Mouse (Mus musculus) mesoderm, embryonic 11.5 days (tissue): ENCODE data around the gene Acss3.
A peak's percentile ranks its signal among the peaks of the same experiment; 100 is the strongest.

Experiments
- DNase-seq: peaks from one replicate; pipeline ENCODE4 v3.0.0-alpha.2; 2012; ENCODE audit warnings: low read depth, low spot score

Gene Acss3

DNA sequence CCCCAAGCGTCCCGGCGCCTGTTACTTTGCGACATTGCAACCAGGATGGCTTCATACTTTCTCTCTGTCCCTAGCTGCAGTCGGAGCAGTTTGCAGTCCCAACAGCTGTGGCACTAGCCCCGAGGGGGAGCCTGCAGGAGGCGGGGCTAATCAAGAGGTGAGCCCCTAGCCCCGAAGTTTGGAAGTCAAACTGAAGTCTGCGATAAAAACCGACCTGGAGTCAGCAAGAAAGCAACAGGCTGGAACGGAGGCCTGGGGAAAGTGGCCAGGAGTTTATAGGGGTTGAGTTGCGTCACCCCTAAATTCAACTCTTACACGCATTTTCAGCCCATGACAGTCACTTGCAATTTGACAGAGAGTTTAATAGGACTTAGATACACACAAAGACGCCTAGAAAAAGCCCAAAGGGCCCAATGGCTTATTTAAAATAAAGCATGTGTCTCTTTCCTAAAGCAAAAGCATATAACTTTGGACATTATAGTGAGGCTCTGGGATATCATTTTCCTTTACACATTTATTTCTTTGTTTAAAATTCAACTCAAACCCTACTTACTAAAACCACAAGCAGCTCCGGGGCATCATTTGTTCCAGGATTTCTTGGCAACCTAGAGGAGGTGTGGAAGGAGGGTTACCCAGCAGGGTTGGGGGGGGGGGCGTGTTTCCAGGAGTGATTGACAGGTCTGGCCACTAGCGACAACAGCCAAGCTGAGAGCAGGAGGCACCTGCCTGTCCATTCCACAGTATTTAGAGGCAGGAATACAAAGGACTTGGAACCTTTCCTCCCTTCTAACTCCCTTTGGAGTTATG lies at the start of gene Acss3:
Gene Acss3, minus strand, starts transcription at position 140 of the 807 bp plus-strand sequence.
- DNase-seq: peak; percentile 85

GRCm38 (mm10) chr10:107172003-107172689 lies 48.7 kb upstream of the Acss3 start:
- no peak for DNase-seq

- no peak for DNase-seq
Observed at GRCm38 (mm10) chr10:107166486-107166885, 43.0 kb upstream of the Acss3 start.

- DNase-seq: no peak
Observed at GRCm38 (mm10) chr10:107148759-107149158, 25.3 kb upstream of the Acss3 start.

- no peak for DNase-seq
Observed at GRCm38 (mm10) chr10:107144016-107144415, 20.5 kb upstream of the Acss3 start.

DNA sequence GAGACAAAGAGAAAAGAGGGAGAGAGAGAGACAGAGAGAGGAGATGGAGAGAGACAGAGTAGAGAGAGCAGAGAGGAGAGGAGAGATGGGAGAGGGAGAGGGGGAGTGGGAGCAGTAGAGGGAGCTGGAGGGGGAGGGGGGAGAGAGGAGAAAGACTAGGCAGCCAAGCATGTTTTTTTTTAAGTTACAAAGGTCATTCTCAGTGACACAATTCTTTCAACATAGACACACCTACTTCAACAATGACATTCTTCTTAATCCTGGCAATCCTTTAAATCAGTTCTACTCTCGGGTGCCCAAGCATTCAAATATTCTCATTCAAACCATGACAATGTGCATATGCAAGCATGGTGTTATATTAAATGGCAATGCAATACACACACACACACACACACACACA lies 19.4 kb upstream of the Acss3 start:
- no peak for DNase-seq

- no peak for DNase-seq
Observed at GRCm38 (mm10) chr10:107122744-107123528, 532 bp downstream of the Acss3 start.

GRCm38 (mm10) chr10:107121301-107121700 lies 2.2 kb downstream of the Acss3 start:
- no peak for DNase-seq

DNA sequence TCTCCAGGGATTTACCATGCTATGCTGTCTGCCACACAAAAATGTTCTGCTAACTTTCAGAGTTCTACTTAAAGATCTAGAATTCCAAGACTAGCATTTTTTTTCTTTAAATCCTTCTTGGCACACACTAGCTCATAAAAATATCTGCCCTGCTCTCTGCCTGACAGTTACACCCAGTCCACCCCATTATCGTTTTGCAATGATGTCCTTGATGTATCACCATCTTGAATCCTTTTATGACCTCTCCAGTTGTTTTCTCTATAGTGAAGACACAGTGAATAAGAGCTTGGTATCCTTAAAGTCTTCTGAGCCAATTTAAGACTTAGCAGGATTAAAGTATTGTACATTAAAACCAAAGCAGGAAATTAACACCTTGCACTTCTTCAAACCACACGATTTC lies 4.3 kb downstream of the Acss3 start:
- DNase-seq: no peak

DNA sequence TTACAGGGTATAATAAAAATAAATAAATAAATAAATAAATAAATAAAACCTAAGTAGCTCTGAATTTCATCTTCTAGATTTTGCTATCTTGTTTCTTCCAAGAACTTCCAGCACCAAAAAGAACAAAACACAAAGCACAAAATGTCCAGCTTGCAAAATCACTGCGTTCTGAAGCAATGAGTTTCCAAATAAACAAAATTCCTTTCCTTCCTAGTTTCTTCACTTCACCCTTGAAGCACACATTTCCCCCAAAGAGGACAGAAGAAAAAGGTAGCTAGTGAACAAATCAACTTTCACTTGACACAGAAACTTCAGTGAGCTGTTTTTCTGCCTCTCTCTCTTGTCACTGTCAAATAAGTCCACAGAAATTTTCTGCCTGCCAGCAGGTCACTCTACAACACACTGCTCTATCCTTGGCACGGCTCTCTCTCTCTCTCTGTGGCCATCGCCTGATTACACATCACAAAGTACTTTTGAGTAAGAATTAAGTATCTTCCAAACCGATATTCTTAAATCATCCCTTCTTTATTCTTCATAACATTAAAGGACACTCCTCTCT lies 6.7 kb downstream of the Acss3 start:
- DNase-seq: no peak

DNA sequence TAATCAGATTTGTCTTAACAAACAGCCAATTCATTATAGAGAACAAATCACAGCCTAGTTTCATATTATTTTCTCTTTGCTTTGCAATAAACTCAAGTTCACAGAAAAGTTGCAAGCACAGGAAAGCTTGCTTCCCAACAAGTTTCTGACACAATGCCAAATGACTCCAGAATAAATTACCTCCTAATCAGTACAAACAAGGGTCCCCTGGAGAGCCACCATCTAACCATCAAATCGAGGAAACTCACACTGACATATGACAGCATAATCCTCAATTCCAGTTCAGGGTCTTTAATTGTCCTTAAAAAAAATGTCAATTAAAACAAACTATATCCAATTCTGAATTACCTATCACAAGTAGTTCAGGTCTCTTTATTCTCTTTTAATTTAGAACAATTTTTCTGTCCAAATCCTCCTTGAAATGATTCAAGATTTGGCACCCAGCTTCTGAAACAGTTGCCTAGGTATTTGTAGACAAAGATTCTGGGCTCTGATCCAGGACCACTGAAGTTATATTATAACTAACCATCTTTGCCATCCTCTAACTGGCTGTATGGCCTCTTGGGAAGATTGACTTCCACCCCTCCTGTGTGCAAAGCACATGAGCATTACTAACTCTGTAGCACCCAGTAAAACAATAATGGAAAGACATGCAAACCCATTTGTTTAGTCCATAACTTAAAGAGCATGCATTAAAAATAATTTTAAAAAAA lies 7.4 kb downstream of the Acss3 start:
- no peak for DNase-seq

DNA sequence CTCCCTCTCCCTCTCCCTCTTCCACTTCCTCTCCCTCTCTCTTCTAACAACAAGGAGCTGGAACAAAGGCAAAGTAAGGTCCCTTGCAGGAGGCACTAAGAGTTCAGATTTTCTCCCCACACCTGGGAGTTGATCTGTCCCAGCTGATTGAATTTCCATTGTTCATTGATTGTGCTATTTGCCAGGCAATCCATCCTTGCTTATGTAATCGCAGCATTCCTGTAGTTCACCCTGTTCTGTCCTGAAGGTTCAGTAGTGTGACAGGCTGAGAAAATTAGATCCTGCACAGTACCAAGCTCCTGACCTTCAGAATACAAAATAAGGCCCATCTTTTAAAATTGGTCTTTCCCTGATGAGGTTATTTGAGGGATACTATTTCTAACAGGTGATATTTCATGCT lies 8.3 kb downstream of the Acss3 start:
- DNase-seq: no peak

- no peak for DNase-seq
Observed at GRCm38 (mm10) chr10:107094452-107094851, 29.0 kb downstream of the Acss3 start.

GRCm38 (mm10) chr10:107053846-107054624 lies 69.4 kb downstream of the Acss3 start:
- no peak for DNase-seq

- DNase-seq: no peak
Observed at GRCm38 (mm10) chr10:107050489-107050888, 73.0 kb downstream of the Acss3 start.

- no peak for DNase-seq
Observed at GRCm38 (mm10) chr10:107042656-107043055, 80.8 kb downstream of the Acss3 start.

- no peak for DNase-seq
Observed at GRCm38 (mm10) chr10:107040837-107041236, 82.6 kb downstream of the Acss3 start.

- no peak for DNase-seq
Observed at GRCm38 (mm10) chr10:107040378-107040777, 83.1 kb downstream of the Acss3 start.

GRCm38 (mm10) chr10:107039211-107039610 lies 84.3 kb downstream of the Acss3 start:
- DNase-seq: no peak

GRCm38 (mm10) chr10:107024254-107024653 lies 99.2 kb downstream of the Acss3 start:
- DNase-seq: no peak
